Mouse (Mus musculus): ENCODE measurements around the gene Arrdc5.

- TF ChIP-seq CTCF (conservative IDR thresholded peaks at IDR 0.05; ENCODE audit: insufficient read depth, insufficient read length, low read depth, low read length) (no peak), POLR2A (IDR thresholded peaks at IDR 0.05; ENCODE audit: low read depth, low read length) (no peak)
Observed at GRCm38 (mm10) chr17:56262645-56263094, 37.4 kb downstream of the Arrdc5 start.
